In the genomic region with DNA sequence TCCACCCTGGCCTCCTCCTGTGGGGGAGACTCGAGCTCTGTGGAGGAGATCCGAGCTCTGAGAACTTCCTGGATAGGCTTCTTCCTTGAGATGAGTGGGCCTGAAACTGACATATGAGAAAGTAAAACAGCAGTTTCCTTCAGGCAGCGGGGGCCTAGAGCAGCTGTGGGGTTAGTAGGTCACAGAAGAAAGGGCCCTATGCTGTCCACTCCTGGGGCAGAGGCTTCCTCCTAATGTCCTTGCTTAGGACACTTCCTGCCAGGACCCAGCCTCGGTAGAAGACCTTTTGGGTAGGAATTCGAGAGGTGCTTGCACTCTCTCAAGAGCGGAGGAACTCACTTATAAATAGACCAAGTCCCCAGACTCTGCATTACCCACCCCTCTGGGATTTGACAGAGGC, we compare ENCODE assay signal across 25 mouse cellular contexts. TPM values are rescaled to one million over a fixed set of nuclear protein-coding genes. Genes with fewer than 3 reads are reported as not detected.
DNase-seq lines count a peak whose midpoint lies in the region; ATAC-seq and TF ChIP-seq lines count a peak whose summit lies in the region.
"Had no signal": no experiment of that assay in that cellular context is flagged by ENCODE, and none has a peak within 500 bp of the region (broad histone marks: within the 10 kb centered on the region; RNA-seq: fewer than 3 reads in every experiment).

No protein-coding gene starts in this region.

- no peaks in the 10 kb centered on the region for H3K9me3 ChIP-seq in hindbrain, embryonic 15.5 days
- H3K9me3 ChIP-seq in hindbrain, embryonic 16.5 days (ENCODE audit: control insufficient read depth, low read length): no peaks in the 10 kb centered on the region
- no peaks in the 10 kb centered on the region for H3K9me3 ChIP-seq in lung, embryonic 14.5 days (ENCODE audit: low read depth, low read length)
- no peaks in the 10 kb centered on the region for H3K9me3 ChIP-seq in heart, embryonic 16.5 days (replicated peaks; ENCODE audit: control insufficient read depth, low read length)
- H3K9me3 ChIP-seq: G1E; megakaryocyte, embryonic 14.5 days had no signal

- H3K4me3 ChIP-seq in hindbrain, embryonic 15.5 days: no peak overlapping the region
- H3K4me3 ChIP-seq in hindbrain, embryonic 16.5 days (ENCODE audit: low read length): no peak overlapping the region
- H3K4me3 ChIP-seq in lung, embryonic 14.5 days (ENCODE audit: low read depth, low read length): no peak overlapping the region
- no peak overlapping the region for H3K4me3 ChIP-seq in heart, embryonic 16.5 days (ENCODE audit: low read length)

- peak; percentile 94 for DNase-seq in heart, adult 11 months
- no peak for DNase-seq in heart, postnatal 25 days (ENCODE audit: low spot score)
- no peak for DNase-seq in lung, embryonic 14.5 days
- DNase-seq in lung, postnatal 25 days (ENCODE audit: low spot score): no peak
- no peak for DNase-seq in embryo, embryonic 10 days (ENCODE audit: low spot score)
- DNase-seq: adrenal gland, postnatal 10 days; cerebellum, adult 11 months; cerebellum, postnatal 14 days; embryo, embryonic 11 days; kidney, adult 18-20 months; liver, postnatal 0 days; lung, postnatal 14 days; right cerebral cortex, postnatal 4 days; thymus, postnatal 25 days had no signal

- no peak for ATAC-seq in hindbrain, embryonic 15.5 days (ENCODE audit: low FRiP score, low read depth)
- ATAC-seq in hindbrain, embryonic 16.5 days: no peak
- ATAC-seq in lung, embryonic 14.5 days (ENCODE audit: insufficient read depth): no peak
- no peak for ATAC-seq in heart, embryonic 16.5 days (replicated peaks; ENCODE audit: extremely low read depth, insufficient read depth, low FRiP score)
- ATAC-seq: activated CD4-positive, CD25-positive, alpha-beta regulatory T cell, adult 4 months; liver, postnatal 0 days had no signal

- intact Hi-C loops in heart, postnatal 25 days (cut with DNase I): no loop called here

- peaks cover 14% of the 10 kb centered on the region for H3K4me1 ChIP-seq in hindbrain, embryonic 15.5 days (replicated peaks)
- peaks cover 12% of the 10 kb centered on the region for H3K4me1 ChIP-seq in hindbrain, embryonic 16.5 days (ENCODE audit: control insufficient read depth, insufficient read depth, low read depth, low read length)
- H3K4me1 ChIP-seq in lung, embryonic 14.5 days (ENCODE audit: insufficient read depth): no peaks in the 10 kb centered on the region; the same call in 1 of the 2 replicates
- H3K4me1 ChIP-seq in heart, embryonic 16.5 days (ENCODE audit: control insufficient read depth, insufficient read depth, low read length): peaks cover 22% of the 10 kb centered on the region

- H3K27ac ChIP-seq in hindbrain, embryonic 15.5 days (replicated peaks): 0 out of 2 replicates have a peak overlapping the region, but pooled peaks have one; percentile 13
- H3K27ac ChIP-seq in hindbrain, embryonic 16.5 days (ENCODE audit: low read depth, low read length): no peak overlapping the region
- peak overlapping the region; percentile 36; the same call in 1 of the 2 replicates for H3K27ac ChIP-seq in lung, embryonic 14.5 days (ENCODE audit: low read depth)
- H3K27ac ChIP-seq in heart, embryonic 16.5 days (ENCODE audit: low read length): peak overlapping the region; percentile 28

- no peak for TF ChIP-seq CTCF in lung, embryonic 14.5 days (IDR thresholded peaks at IDR 0.05; ENCODE audit: low read depth)

- no peaks in the 10 kb centered on the region for H3K36me3 ChIP-seq in hindbrain, embryonic 15.5 days
- H3K36me3 ChIP-seq in hindbrain, embryonic 16.5 days (ENCODE audit: control insufficient read depth, insufficient read depth, low read length): no peaks in the 10 kb centered on the region
- no peaks in the 10 kb centered on the region for H3K36me3 ChIP-seq in lung, embryonic 14.5 days (ENCODE audit: insufficient read depth)
- H3K36me3 ChIP-seq in heart, embryonic 16.5 days (ENCODE audit: control insufficient read depth, insufficient read depth): no peaks in the 10 kb centered on the region
- H3K36me3 ChIP-seq: G1E had no signal

- WGBS in hindbrain, embryonic 15.5 days: 76% methylated on average over 6 of the region's 6 CpGs
- 85% methylated on average over 6 of the region's 6 CpGs for WGBS in hindbrain, embryonic 16.5 days
- WGBS in lung, embryonic 14.5 days: 47% methylated on average over 6 of the region's 6 CpGs
- 37% methylated on average over 6 of the region's 6 CpGs for WGBS in heart, embryonic 16.5 days

- H3K9ac ChIP-seq in hindbrain, embryonic 15.5 days: no peak overlapping the region
- no peak overlapping the region for H3K9ac ChIP-seq in hindbrain, embryonic 16.5 days (ENCODE audit: low read depth, low read length)
- no peak overlapping the region for H3K9ac ChIP-seq in lung, embryonic 14.5 days
- H3K9ac ChIP-seq in heart, embryonic 16.5 days (ENCODE audit: low read length): no peak overlapping the region
- H3K9ac ChIP-seq: liver, postnatal 0 days had no signal

- no peaks in the 10 kb centered on the region for H3K27me3 ChIP-seq in hindbrain, embryonic 15.5 days
- no peaks in the 10 kb centered on the region for H3K27me3 ChIP-seq in hindbrain, embryonic 16.5 days (replicated peaks; ENCODE audit: control insufficient read depth, insufficient read depth, low read length)
- H3K27me3 ChIP-seq in lung, embryonic 14.5 days (ENCODE audit: insufficient read depth, low read length): no peaks in the 10 kb centered on the region
- no peaks in the 10 kb centered on the region for H3K27me3 ChIP-seq in heart, embryonic 16.5 days (ENCODE audit: control insufficient read depth, insufficient read depth, low read length)

- no peak overlapping the region for H3K4me2 ChIP-seq in hindbrain, embryonic 15.5 days
- H3K4me2 ChIP-seq in hindbrain, embryonic 16.5 days (ENCODE audit: low read length): no peak overlapping the region
- no peak overlapping the region for H3K4me2 ChIP-seq in lung, embryonic 14.5 days
- H3K4me2 ChIP-seq in heart, embryonic 16.5 days (ENCODE audit: low read depth, low read length): no peak overlapping the region

RNA-seq across cellular contexts. Expression of a gene that starts 11.7 kb away (rescaled TPM):
- 10 to 100 TPM; 33.0 to 35.4 TPM for total RNA-seq in heart, postnatal 25 days (2021)
- polyA plus RNA-seq in hindbrain, embryonic 15.5 days (2015; fragmentation: Nextera tagmentation; extraction: Ambion mirVana): 101 and 105 TPM in 2 replicates
- polyA plus RNA-seq in hindbrain, embryonic 16.5 days (2015; fragmentation: Nextera tagmentation; extraction: Ambion mirVana): 98.6 and 106 TPM in 2 replicates
- polyA plus RNA-seq in lung, embryonic 14.5 days (2014; fragmentation: Nextera tagmentation; extraction: Ambion mirVana): 65.3 and 65.4 TPM in 2 replicates
- polyA plus RNA-seq in heart, embryonic 16.5 days (2015; fragmentation: Nextera tagmentation; extraction: Ambion mirVana): 28.7 and 38.3 TPM in 2 replicates

RNA-seq across cellular contexts. Expression of a gene that starts 44.7 kb away (rescaled TPM):
- 10 to 100 TPM; 55.2 to 64.3 TPM for total RNA-seq in heart, postnatal 25 days (2021)
- polyA plus RNA-seq in hindbrain, embryonic 15.5 days (2015; fragmentation: Nextera tagmentation; extraction: Ambion mirVana): 39.4 and 40.8 TPM in 2 replicates
- 42.2 TPM in 2 replicates for polyA plus RNA-seq in hindbrain, embryonic 16.5 days (2015; fragmentation: Nextera tagmentation; extraction: Ambion mirVana)
- 51.1 and 52.8 TPM in 2 replicates for polyA plus RNA-seq in lung, embryonic 14.5 days (2014; fragmentation: Nextera tagmentation; extraction: Ambion mirVana)
- 32.0 and 39.3 TPM in 2 replicates for polyA plus RNA-seq in heart, embryonic 16.5 days (2015; fragmentation: Nextera tagmentation; extraction: Ambion mirVana)

RNA-seq across cellular contexts. Expression of a gene that starts 44.7 kb away (rescaled TPM):
- total RNA-seq in heart, postnatal 25 days (2021): 10 to 100 TPM; 29.7 to 30.7 TPM
- polyA plus RNA-seq in hindbrain, embryonic 15.5 days (2015; fragmentation: Nextera tagmentation; extraction: Ambion mirVana): 8.8 and 9.3 TPM in 2 replicates
- polyA plus RNA-seq in hindbrain, embryonic 16.5 days (2015; fragmentation: Nextera tagmentation; extraction: Ambion mirVana): 7.7 and 9.1 TPM in 2 replicates
- polyA plus RNA-seq in lung, embryonic 14.5 days (2014; fragmentation: Nextera tagmentation; extraction: Ambion mirVana): 12.0 and 12.5 TPM in 2 replicates
- 13.5 and 15.8 TPM in 2 replicates for polyA plus RNA-seq in heart, embryonic 16.5 days (2015; fragmentation: Nextera tagmentation; extraction: Ambion mirVana)

RNA-seq across cellular contexts. Expression of a gene that starts 52.5 kb away (rescaled TPM):
- total RNA-seq in heart, postnatal 25 days (2021): not detected
- 0.37 and 0.52 TPM in 2 replicates for polyA plus RNA-seq in hindbrain, embryonic 15.5 days (2015; fragmentation: Nextera tagmentation; extraction: Ambion mirVana)
- polyA plus RNA-seq in hindbrain, embryonic 16.5 days (2015; fragmentation: Nextera tagmentation; extraction: Ambion mirVana): 0.45 TPM in 1 of 2 replicates, not detected in the other
- polyA plus RNA-seq in lung, embryonic 14.5 days (2014; fragmentation: Nextera tagmentation; extraction: Ambion mirVana): 0.32 TPM in 1 of 2 replicates, not detected in the other
- polyA plus RNA-seq in heart, embryonic 16.5 days (2015; fragmentation: Nextera tagmentation; extraction: Ambion mirVana): 0.34 and 0.41 TPM in 2 replicates
- total RNA-seq: adrenal gland, postnatal 10 days; G1E; gastrocnemius, adult 8-10 months; layer of hippocampus, adult 8-10 months; left cerebral cortex, adult 18-20 months; left cerebral cortex, postnatal 36 days; liver, adult 2 months had no signal
- polyA plus RNA-seq: G1E; liver, adult 2 months; liver, postnatal 0 days had no signal

RNA-seq across cellular contexts. Expression of a gene that starts 56.6 kb away (rescaled TPM):
- total RNA-seq in heart, postnatal 25 days (2021): 10 to 100 TPM; 80.7 to 84.0 TPM
- polyA plus RNA-seq in hindbrain, embryonic 15.5 days (2015; fragmentation: Nextera tagmentation; extraction: Ambion mirVana): 178 and 198 TPM in 2 replicates
- polyA plus RNA-seq in hindbrain, embryonic 16.5 days (2015; fragmentation: Nextera tagmentation; extraction: Ambion mirVana): 60.4 and 66.6 TPM in 2 replicates
- 45.3 and 45.7 TPM in 2 replicates for polyA plus RNA-seq in lung, embryonic 14.5 days (2014; fragmentation: Nextera tagmentation; extraction: Ambion mirVana)
- 6.7 and 16.8 TPM in 2 replicates for polyA plus RNA-seq in heart, embryonic 16.5 days (2015; fragmentation: Nextera tagmentation; extraction: Ambion mirVana)
